Mouse (Mus musculus) ES-E14 (cell line): ENCODE measurements at regions not wholly inside any gene's neighbourhood (a gene's known extent, or its start where the extent isn't known, plus 50 kb on each side); places are given as distances from the start of the nearest gene placed in this dataset.

Experiments used
- DNase-seq: peaks from one replicate; pipeline ENCODE4 v3.0.0-alpha.2; 2013; ENCODE audit warnings: low read depth, low spot score
- H3K27ac ChIP-seq: 2 replicates; pipeline ENCODE4 v1.5.1; 2012; ENCODE audit warnings: low read depth, mild to moderate bottlenecking, low read length, moderate library complexity, mixed read lengths; ENCODE audit not compliant: poor library complexity, insufficient read depth, severe bottlenecking
- H3K36me3 ChIP-seq: 2 replicates; pipeline ENCODE4 v1.6.1; 2012; ENCODE audit warnings: mild to moderate bottlenecking, low read length, moderate library complexity, mixed read lengths; ENCODE audit not compliant: control insufficient read depth, poor library complexity, insufficient read depth, severe bottlenecking
- H3K4me1 ChIP-seq, 2 experiments: fragments of 150-350 bp in 1 of 2; sonication (generic) in 1 of 2; 2 replicates each; pipeline ENCODE4 v1.6.1; 2012; ENCODE audit warnings: low read length in 2 of 2, mild to moderate bottlenecking in 1 of 2, mixed read lengths in 1 of 2; ENCODE audit not compliant: control insufficient read depth in 2 of 2, insufficient read depth in 2 of 2, poor library complexity in 1 of 2
- H3K4me3 ChIP-seq, 2 experiments: fragments of 150-350 bp in 1 of 2; sonication (generic) in 1 of 2; 2 replicates each; pipeline ENCODE4 v1.5.1; 2012; ENCODE audit warnings: low read length in 2 of 2, low read depth in 1 of 2, mild to moderate bottlenecking in 1 of 2, mixed read lengths in 1 of 2; ENCODE audit not compliant: insufficient read depth in 1 of 2, poor library complexity in 1 of 2, severe bottlenecking in 1 of 2
- H3K9ac ChIP-seq: 2 replicates; pipeline ENCODE4 v1.6.1; 2012; ENCODE audit warnings: low read depth, mild to moderate bottlenecking, low read length, mixed read lengths; ENCODE audit not compliant: poor library complexity, insufficient read depth, severe bottlenecking
- H3K9me3 ChIP-seq: fragments of 150-350 bp; sonication (generic); 2 replicates; pipeline ENCODE4 v1.6.1; 2012; ENCODE audit warnings: low read depth, mild to moderate bottlenecking, low read length; ENCODE audit not compliant: control insufficient read depth, insufficient read depth
- CHD2 ChIP-seq: IDR thresholded peaks from 2 replicates; pipeline ENCODE4 v1.6.1; 2014; ENCODE audit warnings: mild to moderate bottlenecking, low read depth, low read length, inconsistent platforms
- HCFC1 ChIP-seq: IDR thresholded peaks from 2 replicates; pipeline ENCODE4 v1.6.1; 2012; ENCODE audit warnings: low read length, inconsistent platforms, borderline replicate concordance; ENCODE audit not compliant: insufficient read depth
- MAFK ChIP-seq: IDR thresholded peaks from 2 replicates; pipeline ENCODE4 v1.6.1; 2014; ENCODE audit warnings: mild to moderate bottlenecking, low read depth, low read length, inconsistent platforms; ENCODE audit not compliant: insufficient read depth
- ZC3H11A ChIP-seq: IDR thresholded peaks from 2 replicates; pipeline ENCODE4 v1.6.1; 2012; ENCODE audit warnings: low read depth, mild to moderate bottlenecking, inconsistent platforms, low read length, borderline replicate concordance
- ZNF384 ChIP-seq: IDR thresholded peaks from 2 replicates; pipeline ENCODE4 v1.6.1; 2012; ENCODE audit warnings: low read depth, low read length, inconsistent platforms
- in situ Hi-C, 2 experiments: fragments of 600-800 bp; cut with MboI; formaldehyde crosslinking; loops; one replicate each; pipeline ENCODE4 v1.15.1; 2025; ENCODE audit warnings: low sequenced_read_pairs in 2 of 2, inconsistent platforms in 1 of 2; ENCODE audit not compliant: unreplicated experiment in 2 of 2

DNA sequence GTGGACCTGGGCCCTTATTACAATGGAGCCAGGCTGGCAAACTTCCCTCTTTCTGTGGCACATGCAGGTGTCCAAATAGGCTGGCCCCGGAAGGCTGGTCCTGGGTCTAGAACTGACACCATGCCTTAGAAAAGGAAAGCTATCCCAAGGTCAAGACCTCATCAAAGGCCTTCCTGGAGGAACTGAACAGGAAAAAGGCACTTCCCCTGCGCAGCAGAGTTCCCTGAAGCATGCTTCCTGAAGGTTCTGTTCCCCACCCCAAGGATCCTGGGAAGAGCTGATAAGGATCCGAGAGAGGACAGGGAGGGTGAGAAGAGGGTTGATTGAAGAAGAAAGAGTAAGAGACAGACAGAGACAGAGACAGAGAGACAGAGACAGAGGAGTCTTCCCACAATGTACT, 204.0 kb downstream of the Bcor start:
- no peak for DNase-seq
- no peak overlapping the region for H3K4me3 ChIP-seq
- peak overlapping the region; percentile 94 for H3K27ac ChIP-seq

DNA sequence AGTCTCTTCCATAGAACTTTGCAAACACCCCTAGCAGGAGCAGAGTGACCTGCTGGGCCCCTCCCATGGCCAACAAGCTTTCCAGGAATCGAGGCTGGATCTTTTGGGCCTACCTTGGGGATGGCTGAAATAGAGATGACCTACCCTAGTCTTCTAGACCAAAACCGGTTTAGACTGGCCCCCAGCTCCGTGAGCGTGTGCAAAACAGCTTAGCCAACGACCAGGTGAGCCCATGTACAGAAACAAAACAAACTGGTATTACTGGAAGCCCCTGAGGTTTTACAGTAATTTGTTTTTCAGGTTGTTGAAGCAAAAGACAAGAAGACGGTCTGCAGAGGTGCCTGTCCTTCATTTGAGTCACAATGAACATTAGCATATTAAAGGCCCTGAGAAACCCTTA, 203.1 kb downstream of the Bcor start:
- TF ChIP-seq MAFK, result peak; percentile 85
- TF ChIP-seq ZC3H11A, result no peak
- peak overlapping the region; percentile 94 for H3K27ac ChIP-seq
- peak; percentile 22 for DNase-seq
- H3K9ac ChIP-seq, result no peak overlapping the region
- no peaks in the 10 kb centered on the region for H3K36me3 ChIP-seq
- in situ Hi-C loops, result no loop called here
- no peaks in the 10 kb centered on the region for H3K9me3 ChIP-seq
- H3K4me3 ChIP-seq, result no peak overlapping the region
- H3K4me1 ChIP-seq, result peaks cover 0 to 18% of the 10 kb centered on the region in 2 experiments; a peak in 2 of 4 replicates

More for the DNA sequence above, 204.0 kb downstream of the Bcor start:
- Histone ChIP-seq H3K9me3 (no peaks in the 10 kb centered on the region), H3K4me1 (peaks cover 0 to 18% of the 10 kb centered on the region in 2 experiments; a peak in 2 of 4 replicates), H3K36me3 (no peaks in the 10 kb centered on the region), H3K9ac (no peak overlapping the region)
- TF ChIP-seq ZNF384, result no peak
- TF ChIP-seq CHD2, result no peak
- no peak for TF ChIP-seq HCFC1
- TF ChIP-seq ZC3H11A, result no peak
- no peak for TF ChIP-seq MAFK
- in situ Hi-C loops, result no loop called here

DNA sequence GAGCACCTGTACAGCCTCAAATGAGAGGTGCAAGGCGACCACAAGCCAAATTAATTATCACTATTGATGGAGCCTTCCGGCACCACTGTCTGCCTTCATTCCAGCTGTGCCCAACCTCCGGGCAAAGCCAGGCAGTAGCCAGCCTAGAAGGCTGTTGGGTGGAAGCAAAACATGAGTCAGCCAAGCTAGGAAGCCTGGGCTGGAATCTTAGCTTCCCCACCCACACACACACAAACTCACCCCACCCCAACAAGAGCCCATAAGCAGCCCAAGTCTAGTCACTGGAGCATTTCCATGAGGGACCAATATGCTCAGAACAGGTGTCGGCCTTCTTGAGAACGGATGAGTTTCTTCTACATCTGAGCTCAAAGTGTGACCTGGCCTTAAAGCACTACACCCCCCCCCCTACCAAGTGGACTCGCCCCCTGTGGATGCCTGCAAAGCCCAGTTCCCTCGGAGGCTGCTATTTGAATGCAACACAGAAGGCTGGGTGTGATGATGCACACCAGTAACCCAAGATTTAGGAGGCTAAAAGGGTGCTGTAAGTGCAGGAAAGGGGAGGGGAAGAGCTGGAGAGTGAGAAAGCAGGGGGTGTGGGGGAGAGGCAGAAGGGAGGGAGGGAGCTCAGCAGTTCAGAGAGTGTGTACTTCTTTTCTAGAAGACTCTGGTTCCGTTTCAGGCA, 200.1 kb downstream of the Bcor start:
- H3K4me1 ChIP-seq, result peaks cover 0 to 18% of the 10 kb centered on the region in 2 experiments; a peak in 2 of 4 replicates
- H3K27ac ChIP-seq, result no peak overlapping the region
- H3K4me3 ChIP-seq, result no peak overlapping the region
- DNase-seq, result no peak
- no peaks in the 10 kb centered on the region for H3K9me3 ChIP-seq
- H3K36me3 ChIP-seq, result no peaks in the 10 kb centered on the region
- in situ Hi-C loops, result no loop called here
- H3K9ac ChIP-seq, result no peak overlapping the region
- TF ChIP-seq HCFC1 (no peak), ZNF384 (no peak)

DNA sequence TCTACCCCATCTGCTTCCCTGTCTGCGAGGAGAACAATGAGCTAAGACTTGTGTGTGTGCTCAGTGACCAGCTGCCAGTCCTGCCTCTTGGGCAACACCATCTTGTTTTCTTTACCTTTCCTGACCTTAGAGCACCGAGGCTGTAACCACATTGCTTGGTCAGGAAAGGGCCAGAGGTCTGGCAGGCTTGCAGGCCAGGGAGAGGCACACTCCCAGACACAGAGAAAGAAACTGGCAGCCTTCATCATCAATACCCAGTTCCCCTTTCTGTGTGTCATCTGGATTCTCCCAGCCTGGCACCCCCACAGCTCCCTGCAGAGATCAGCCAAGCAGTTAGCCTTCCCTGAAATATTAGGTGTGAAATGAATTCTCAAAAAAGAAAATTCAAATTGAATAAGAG, 198.8 kb downstream of the Bcor start:
- in situ Hi-C loops, result no loop called here

DNA sequence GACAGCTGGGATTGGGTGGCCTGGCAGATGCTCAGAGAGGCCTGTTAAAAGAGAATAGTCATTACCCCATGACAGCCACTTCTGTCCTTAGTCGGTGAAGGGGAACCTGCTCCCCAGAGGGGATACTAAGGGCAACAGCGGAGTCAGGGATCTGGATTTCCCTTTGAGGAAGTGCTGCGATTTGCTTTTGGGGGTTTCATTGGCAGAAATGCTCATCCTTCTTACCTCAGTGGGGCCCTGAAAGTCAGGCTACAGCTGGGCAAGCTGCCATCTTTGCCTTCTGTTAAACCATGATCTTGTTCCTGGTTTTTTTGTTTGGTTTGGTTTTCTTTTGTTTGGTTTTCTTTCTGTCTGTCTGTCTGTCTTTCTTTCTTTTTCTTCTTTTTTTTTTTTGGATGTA, 195.7 kb downstream of the Bcor start:
- no peak for DNase-seq
- Histone ChIP-seq H3K9me3 (no peaks in the 10 kb centered on the region), H3K36me3 (no peaks in the 10 kb centered on the region), H3K9ac (no peak overlapping the region), H3K4me3 (no peak overlapping the region), H3K4me1 (peaks cover 0 to 6% of the 10 kb centered on the region in 2 experiments; a peak in 1 of 4 replicates), H3K27ac (no peak overlapping the region)
- in situ Hi-C loops, result no loop called here
- no peak for TF ChIP-seq HCFC1
- no peak for TF ChIP-seq ZNF384
- TF ChIP-seq MAFK, result no peak
- TF ChIP-seq CHD2, result no peak
- no peak for TF ChIP-seq ZC3H11A

More for the DNA sequence above, 198.8 kb downstream of the Bcor start:
- no peak overlapping the region for H3K4me3 ChIP-seq
- no peak overlapping the region for H3K27ac ChIP-seq
- H3K4me1 ChIP-seq, result peaks cover 0 to 12% of the 10 kb centered on the region in 2 experiments; a peak in 2 of 4 replicates
- no peaks in the 10 kb centered on the region for H3K36me3 ChIP-seq
- no peaks in the 10 kb centered on the region for H3K9me3 ChIP-seq
- DNase-seq, result no peak
- no peak overlapping the region for H3K9ac ChIP-seq
- TF ChIP-seq HCFC1 (no peak), ZNF384 (no peak), MAFK (no peak), CHD2 (no peak), ZC3H11A (no peak)
